Mouse (Mus musculus): ENCODE measurements around the gene Rnf168. TPM values are rescaled to one million over a fixed set of nuclear protein-coding genes. Genes with fewer than 3 reads are reported as not detected.
"Not testable (repeated sequence)": the region's sequence is repeated elsewhere in the genome, so short reads cannot be mapped to it uniquely, and the experiment has no call there.

Rnf168 gene
- polyA plus RNA-seq (2014; fragmentation: Nextera tagmentation; extraction: Ambion mirVana), result 23.9 and 25.0 TPM in 2 replicates

GRCm38 (mm10) chr16:32277308-32278256, at the start of gene Rnf168:
TSS of gene Rnf168 (plus strand) at chr16:32277459.
- ATAC-seq (ENCODE audit: low FRiP score) (peak; percentile 92), DNase-seq (ENCODE audit: low spot score, missing footprints) (peak; percentile 98)
- Histone ChIP-seq H3K4me3 (ENCODE audit: low read depth, low read length) (peak within 1 kb of the TSS; percentile 78), H3K27me3 (ENCODE audit: control insufficient read depth, insufficient read depth, low read length) (no peaks in the 10 kb centered on the region), H3K9ac (ENCODE audit: low read length) (peak within 1 kb of the TSS; percentile 86), H3K4me2 (peak within 1 kb of the TSS; percentile 75), H3K9me3 (ENCODE audit: control insufficient read depth, low read length) (no peaks in the 10 kb centered on the region), H3K36me3 (ENCODE audit: control insufficient read depth, insufficient read depth, low read length) (0 out of 2 replicates have a peak, but pooled peaks cover 3% of the 10 kb centered on the region), H3K4me1 (ENCODE audit: control insufficient read depth, insufficient read depth, low read length) (peaks cover 5% of the 10 kb centered on the region), H3K27ac (ENCODE audit: low read depth, low read length) (peak within 1 kb of the TSS; percentile 86)
- WGBS, result under 1% methylated on average over 71 of the region's 75 CpGs

DNA sequence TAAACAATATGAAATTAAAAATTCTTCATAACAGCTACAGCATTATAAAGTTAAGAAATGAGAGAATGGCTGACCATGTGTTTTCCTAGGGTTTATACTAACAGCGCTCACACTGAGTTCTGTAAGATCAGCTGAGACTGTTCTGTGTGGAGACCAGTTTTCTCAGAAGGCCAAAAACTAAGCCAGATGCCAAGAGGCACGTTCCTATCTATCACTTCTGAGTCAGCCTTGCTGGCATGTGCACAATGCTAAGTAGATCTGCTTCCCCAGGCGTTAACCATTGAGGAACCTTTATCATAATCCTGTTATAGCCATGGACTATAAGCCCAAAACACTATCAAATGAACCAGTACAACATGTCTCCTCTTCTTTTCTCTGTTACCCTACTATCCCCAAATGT, 45.2 kb upstream of the Rnf168 start:
- not testable (repeated sequence) for DNase-seq (ENCODE audit: low spot score, missing footprints); H3K4me3 ChIP-seq (ENCODE audit: low read depth, low read length); H3K36me3 ChIP-seq (ENCODE audit: control insufficient read depth, insufficient read depth, low read length); H3K9me3 ChIP-seq (ENCODE audit: control insufficient read depth, low read length); ATAC-seq (ENCODE audit: low FRiP score); H3K27me3 ChIP-seq (ENCODE audit: control insufficient read depth, insufficient read depth, low read length); H3K9ac ChIP-seq (ENCODE audit: low read length); H3K27ac ChIP-seq (ENCODE audit: low read depth, low read length); H3K4me2 ChIP-seq; H3K4me1 ChIP-seq (ENCODE audit: control insufficient read depth, insufficient read depth, low read length)
- 91% methylated on average over 3 of the region's 3 CpGs for WGBS

DNA sequence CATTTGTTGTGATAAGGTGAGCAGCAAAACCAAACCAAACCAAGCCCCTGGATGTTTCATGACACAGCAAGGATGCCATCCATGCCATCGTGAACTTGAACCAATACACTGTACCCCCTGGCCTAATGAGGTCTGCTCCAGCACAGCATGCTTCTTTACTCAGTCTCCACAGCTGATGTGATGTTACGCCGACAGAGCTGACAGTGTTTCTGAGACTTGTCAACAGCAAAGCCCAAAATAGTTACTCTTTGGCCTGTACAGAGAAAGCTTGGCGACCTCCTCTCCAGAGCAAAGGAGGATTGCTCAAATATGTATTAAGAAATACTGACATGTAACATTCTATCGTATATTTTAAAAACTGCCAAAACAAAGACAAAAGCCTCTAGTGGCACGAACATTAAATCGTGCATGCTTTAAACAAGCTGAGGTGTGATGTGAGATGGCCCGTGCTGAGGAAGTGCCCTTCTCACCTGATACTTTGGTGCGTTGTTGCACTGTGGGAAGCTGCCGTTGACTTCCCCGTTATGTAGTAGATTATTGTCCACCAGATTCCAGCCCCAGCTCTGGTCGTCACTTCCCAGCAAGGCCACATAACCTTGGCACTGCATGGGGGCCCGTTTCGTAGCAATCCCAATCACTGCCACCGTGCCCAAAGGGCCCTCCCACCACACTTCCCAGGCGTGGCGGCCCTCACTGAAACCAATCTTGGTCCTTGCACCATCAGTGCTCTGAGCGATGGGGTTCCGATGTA, 39.2 kb upstream of the Rnf168 start:
- H3K27me3 ChIP-seq (ENCODE audit: control insufficient read depth, insufficient read depth, low read length), result no peaks in the 10 kb centered on the region
- peaks cover 12% of the 10 kb centered on the region for H3K36me3 ChIP-seq (ENCODE audit: control insufficient read depth, insufficient read depth, low read length)
- H3K4me2 ChIP-seq, result no peak overlapping the region
- no peak for ATAC-seq (ENCODE audit: low FRiP score)
- H3K9me3 ChIP-seq (ENCODE audit: control insufficient read depth, low read length), result no peaks in the 10 kb centered on the region
- no peak overlapping the region for H3K27ac ChIP-seq (ENCODE audit: low read depth, low read length)
- no peak overlapping the region for H3K9ac ChIP-seq (ENCODE audit: low read length)
- no peak for DNase-seq (ENCODE audit: low spot score, missing footprints)
- WGBS, result 94% methylated on average over 19 of the region's 19 CpGs
- no peaks in the 10 kb centered on the region for H3K4me1 ChIP-seq (ENCODE audit: control insufficient read depth, insufficient read depth, low read length)
- no peak overlapping the region for H3K4me3 ChIP-seq (ENCODE audit: low read depth, low read length)

GRCm38 (mm10) chr16:32239428-32240312, 37.6 kb upstream of the Rnf168 start:
- ATAC-seq (ENCODE audit: low FRiP score), result no peak
- no peak overlapping the region for H3K4me2 ChIP-seq
- 96% methylated on average over 2 of the region's 2 CpGs for WGBS

DNA sequence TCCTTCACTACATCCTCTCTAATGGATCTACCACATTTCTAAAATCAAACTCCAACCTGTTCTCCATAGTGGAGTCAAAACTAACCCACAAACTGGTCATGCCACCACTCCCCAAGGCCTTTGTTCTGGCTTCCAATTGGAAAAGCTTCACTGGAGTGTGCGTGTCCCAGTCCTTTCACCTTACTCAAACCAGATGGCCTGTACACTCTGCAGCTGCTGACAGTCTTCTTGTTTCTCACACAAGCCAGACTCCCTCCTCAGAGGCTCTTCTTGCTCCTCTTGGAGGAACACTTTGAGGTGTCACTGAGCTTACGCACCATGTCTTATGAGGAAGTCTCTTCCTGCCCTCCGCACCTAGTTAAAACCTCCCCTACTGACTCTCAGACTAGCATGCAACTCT, 33.4 kb upstream of the Rnf168 start:
- Histone ChIP-seq H3K27ac (ENCODE audit: low read depth, low read length) (no peak overlapping the region), H3K4me3 (ENCODE audit: low read depth, low read length) (no peak overlapping the region), H3K4me1 (ENCODE audit: control insufficient read depth, insufficient read depth, low read length) (peaks cover 19% of the 10 kb centered on the region), H3K36me3 (ENCODE audit: control insufficient read depth, insufficient read depth, low read length) (no peaks in the 10 kb centered on the region; the same call in 1 of the 2 replicates), H3K9ac (ENCODE audit: low read length) (no peak overlapping the region), H3K4me2 (no peak overlapping the region), H3K27me3 (ENCODE audit: control insufficient read depth, insufficient read depth, low read length) (no peaks in the 10 kb centered on the region), H3K9me3 (ENCODE audit: control insufficient read depth, low read length) (no peaks in the 10 kb centered on the region)
- DNase-seq (ENCODE audit: low spot score, missing footprints) (no peak), ATAC-seq (ENCODE audit: low FRiP score) (no peak)
- WGBS, result 97% methylated on average over 3 of the region's 3 CpGs

More at GRCm38 (mm10) chr16:32239428-32240312, 37.6 kb upstream of the Rnf168 start:
- H3K27ac ChIP-seq (ENCODE audit: low read depth, low read length), result no peak overlapping the region
- H3K9ac ChIP-seq (ENCODE audit: low read length), result no peak overlapping the region
- 0 out of 2 replicates have a peak, but pooled peaks cover 4% of the 10 kb centered on the region for H3K4me1 ChIP-seq (ENCODE audit: control insufficient read depth, insufficient read depth, low read length)
- no peaks in the 10 kb centered on the region for H3K9me3 ChIP-seq (ENCODE audit: control insufficient read depth, low read length)
- H3K36me3 ChIP-seq (ENCODE audit: control insufficient read depth, insufficient read depth, low read length), result peaks cover 8% of the 10 kb centered on the region
- no peak for DNase-seq (ENCODE audit: low spot score, missing footprints)
- no peaks in the 10 kb centered on the region for H3K27me3 ChIP-seq (ENCODE audit: control insufficient read depth, insufficient read depth, low read length)
- H3K4me3 ChIP-seq (ENCODE audit: low read depth, low read length), result no peak overlapping the region

- H3K4me3 ChIP-seq (ENCODE audit: low read depth, low read length), result peak overlapping the region; percentile 95
- no peaks in the 10 kb centered on the region; the same call in 1 of the 2 replicates for H3K36me3 ChIP-seq (ENCODE audit: control insufficient read depth, insufficient read depth, low read length)
- DNase-seq (ENCODE audit: low spot score, missing footprints) (peak; percentile 93), ATAC-seq (ENCODE audit: low FRiP score) (peak; percentile 57)
- 0% methylated on average over 28 of the region's 41 CpGs for WGBS
- H3K27ac ChIP-seq (ENCODE audit: low read depth, low read length), result peak overlapping the region; percentile 92
- peak overlapping the region; percentile 55 for H3K4me2 ChIP-seq
- H3K4me1 ChIP-seq (ENCODE audit: control insufficient read depth, insufficient read depth, low read length), result peaks cover 19% of the 10 kb centered on the region
- H3K9me3 ChIP-seq (ENCODE audit: control insufficient read depth, low read length), result no peaks in the 10 kb centered on the region
- peak overlapping the region; percentile 93 for H3K9ac ChIP-seq (ENCODE audit: low read length)
- no peaks in the 10 kb centered on the region for H3K27me3 ChIP-seq (ENCODE audit: control insufficient read depth, insufficient read depth, low read length)
Observed at GRCm38 (mm10) chr16:32246351-32246791, 30.9 kb upstream of the Rnf168 start.

- peaks cover 19% of the 10 kb centered on the region for H3K4me1 ChIP-seq (ENCODE audit: control insufficient read depth, insufficient read depth, low read length)
- peak within 1 kb of the TSS; percentile 66 for H3K4me2 ChIP-seq
- peak within 1 kb of the TSS; percentile 93 for H3K9ac ChIP-seq (ENCODE audit: low read length)
- DNase-seq (ENCODE audit: low spot score, missing footprints) (peak; percentile 98), ATAC-seq (ENCODE audit: low FRiP score) (peak; percentile 98)
- no peaks in the 10 kb centered on the region; the same call in 1 of the 2 replicates for H3K36me3 ChIP-seq (ENCODE audit: control insufficient read depth, insufficient read depth, low read length)
- H3K27me3 ChIP-seq (ENCODE audit: control insufficient read depth, insufficient read depth, low read length), result no peaks in the 10 kb centered on the region
- H3K27ac ChIP-seq (ENCODE audit: low read depth, low read length), result peak within 1 kb of the TSS; percentile 92
- under 1% methylated on average over 43 of the region's 48 CpGs for WGBS
- H3K4me3 ChIP-seq (ENCODE audit: low read depth, low read length), result peak within 1 kb of the TSS; percentile 95
- H3K9me3 ChIP-seq (ENCODE audit: control insufficient read depth, low read length), result no peaks in the 10 kb centered on the region
Observed at GRCm38 (mm10) chr16:32246952-32247370, 30.3 kb upstream of the Rnf168 start, which contains the start of the genes Fbxo45 and Wdr53. TSS of gene Fbxo45 (minus strand) at chr16:32247158. TSS of gene Wdr53 (plus strand) at chr16:32247227.

DNA sequence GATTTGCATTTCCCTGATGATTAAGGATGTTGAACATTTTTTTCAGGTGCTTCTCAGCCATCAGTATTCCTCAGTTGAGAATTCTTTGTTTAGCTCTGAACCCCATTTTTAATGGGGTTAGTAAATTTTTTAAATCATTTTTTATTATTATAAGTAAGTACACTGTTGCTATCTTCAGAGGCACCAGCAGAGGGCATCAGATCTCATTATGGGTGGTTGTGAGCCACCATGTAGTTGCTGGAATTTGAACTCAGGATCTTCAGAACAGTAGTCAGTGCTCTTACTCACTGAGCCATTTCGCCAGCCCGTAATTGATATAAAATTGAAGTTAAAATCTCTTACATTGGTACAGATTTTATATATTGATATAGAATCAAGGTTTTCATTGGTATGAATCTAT, 13.0 kb upstream of the Rnf168 start:
- not testable (repeated sequence) for DNase-seq (ENCODE audit: low spot score, missing footprints); H3K4me1 ChIP-seq (ENCODE audit: control insufficient read depth, insufficient read depth, low read length); H3K36me3 ChIP-seq (ENCODE audit: control insufficient read depth, insufficient read depth, low read length); H3K27ac ChIP-seq (ENCODE audit: low read depth, low read length); H3K9me3 ChIP-seq (ENCODE audit: control insufficient read depth, low read length); H3K9ac ChIP-seq (ENCODE audit: low read length); H3K27me3 ChIP-seq (ENCODE audit: control insufficient read depth, insufficient read depth, low read length); H3K4me3 ChIP-seq (ENCODE audit: low read depth, low read length); H3K4me2 ChIP-seq; ATAC-seq (ENCODE audit: low FRiP score)
- 91% methylated on average over 2 of the region's 2 CpGs for WGBS
